Mouse (Mus musculus): Measurements from ENCODE around the gene Purb. TPM values are rescaled to one million over a fixed set of nuclear protein-coding genes. Genes with fewer than 3 reads are reported as not detected.
A peak's percentile ranks its signal among the peaks of the same experiment; 100 is the strongest.

Purb gene
- polyA plus RNA-seq, 1 experiment from 2014 or later: 11.0 TPM

DNA sequence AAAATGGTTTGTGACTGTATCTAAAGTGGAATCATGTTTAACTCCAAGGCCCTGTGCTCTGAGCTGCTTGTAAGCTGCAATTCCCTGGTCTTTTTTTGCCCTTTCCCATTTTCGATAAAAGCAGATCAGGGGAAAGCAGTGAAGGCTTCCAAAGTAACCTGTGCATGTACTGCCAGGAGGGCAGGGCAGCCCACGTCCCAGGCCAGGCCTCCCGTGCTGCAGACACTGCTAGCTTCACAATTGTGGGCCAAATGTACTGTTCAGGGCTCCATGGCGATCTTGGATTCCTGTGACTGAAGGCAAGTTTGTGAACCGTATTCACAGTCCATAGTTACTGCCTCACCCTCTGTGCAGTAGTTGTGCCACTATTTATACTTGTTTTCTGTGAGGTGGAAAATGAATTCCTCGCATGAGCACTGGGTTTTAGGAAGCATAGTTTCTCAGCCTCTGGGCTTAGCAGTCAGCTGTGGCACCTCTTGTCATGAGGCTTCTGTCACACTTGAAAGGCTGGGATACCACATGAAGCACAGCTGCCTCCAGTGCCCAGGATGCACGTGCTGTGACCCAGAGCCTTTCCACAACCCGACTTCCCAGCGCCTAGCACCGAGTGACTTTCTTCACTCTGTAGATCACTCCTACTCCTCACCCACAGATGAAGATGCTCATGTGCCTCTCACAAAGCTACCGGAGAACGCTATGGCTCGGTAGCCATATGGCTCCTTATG, 5.1 kb upstream of the Purb start:
- Histone ChIP-seq H3K27ac (replicated peaks) (no peak overlapping the region), H3K9ac (no peak overlapping the region), H3K4me2 (no peak overlapping the region), H3K9me3 (no peaks in the 10 kb centered on the region), H3K4me1 (replicated peaks) (no peaks in the 10 kb centered on the region), H3K4me3 (no peak overlapping the region), H3K27me3 (no peaks in the 10 kb centered on the region), H3K36me3 (no peaks in the 10 kb centered on the region)
- ATAC-seq (ENCODE audit: low FRiP score, low read depth): no peak
- WGBS: 80% methylated on average over 13 of the region's 13 CpGs

DNA sequence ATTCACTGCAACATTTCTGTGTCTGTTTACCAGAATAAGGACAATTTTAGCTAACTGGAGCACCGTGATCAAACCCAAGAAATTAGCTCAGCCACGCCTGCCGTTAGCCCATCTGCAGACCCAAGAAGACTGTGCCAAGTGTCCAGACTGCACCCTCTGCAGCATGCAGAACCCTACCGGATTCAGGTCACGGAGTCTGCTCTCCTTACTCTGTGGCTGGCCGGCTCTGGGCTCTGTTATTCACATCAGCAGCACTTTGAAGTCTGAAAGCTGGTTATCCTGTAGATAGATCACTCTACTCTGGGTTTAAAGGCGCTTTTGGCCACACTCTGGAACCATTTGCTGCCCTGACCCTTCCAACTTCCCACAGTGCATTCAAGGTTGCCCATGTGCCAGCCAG, 4.5 kb upstream of the Purb start:
- H3K27me3 ChIP-seq: no peaks in the 10 kb centered on the region
- ATAC-seq (ENCODE audit: low FRiP score, low read depth): no peak
- no peak overlapping the region for H3K4me3 ChIP-seq
- 73% methylated on average over 7 of the region's 7 CpGs for WGBS
- no peak overlapping the region for H3K9ac ChIP-seq
- H3K9me3 ChIP-seq: no peaks in the 10 kb centered on the region
- no peak overlapping the region for H3K4me2 ChIP-seq
- H3K4me1 ChIP-seq (replicated peaks): no peaks in the 10 kb centered on the region
- no peak overlapping the region for H3K27ac ChIP-seq (replicated peaks)
- no peaks in the 10 kb centered on the region for H3K36me3 ChIP-seq

DNA sequence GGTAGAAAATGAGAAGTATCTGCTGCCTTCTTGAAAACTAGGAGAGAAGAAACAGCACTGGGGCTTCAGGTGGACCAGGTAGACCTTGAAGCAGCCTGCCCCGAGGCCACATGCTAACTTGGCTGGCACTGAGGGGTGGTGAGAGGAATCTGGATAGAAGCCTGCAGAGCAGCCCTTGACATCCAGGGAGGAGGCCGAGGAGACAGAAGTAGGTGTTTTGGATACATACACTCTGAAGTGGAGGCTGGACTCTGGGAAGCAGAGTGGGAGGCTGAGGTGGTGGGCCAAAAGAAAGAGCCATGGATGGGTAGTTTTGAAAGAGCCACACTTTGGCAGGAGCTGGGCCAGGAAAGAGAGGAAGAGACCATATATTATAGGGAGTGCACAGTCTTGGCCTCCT, 3.5 kb upstream of the Purb start:
- H3K36me3 ChIP-seq: no peaks in the 10 kb centered on the region
- H3K9ac ChIP-seq: no peak overlapping the region
- H3K9me3 ChIP-seq: no peaks in the 10 kb centered on the region
- H3K4me3 ChIP-seq: no peak overlapping the region
- H3K27ac ChIP-seq (replicated peaks): no peak overlapping the region
- WGBS: 81% methylated on average over 2 of the region's 2 CpGs
- H3K4me2 ChIP-seq: no peak overlapping the region
- no peak for ATAC-seq (ENCODE audit: low FRiP score, low read depth)
- no peaks in the 10 kb centered on the region for H3K27me3 ChIP-seq
- H3K4me1 ChIP-seq (replicated peaks): peaks cover 3% of the 10 kb centered on the region

DNA sequence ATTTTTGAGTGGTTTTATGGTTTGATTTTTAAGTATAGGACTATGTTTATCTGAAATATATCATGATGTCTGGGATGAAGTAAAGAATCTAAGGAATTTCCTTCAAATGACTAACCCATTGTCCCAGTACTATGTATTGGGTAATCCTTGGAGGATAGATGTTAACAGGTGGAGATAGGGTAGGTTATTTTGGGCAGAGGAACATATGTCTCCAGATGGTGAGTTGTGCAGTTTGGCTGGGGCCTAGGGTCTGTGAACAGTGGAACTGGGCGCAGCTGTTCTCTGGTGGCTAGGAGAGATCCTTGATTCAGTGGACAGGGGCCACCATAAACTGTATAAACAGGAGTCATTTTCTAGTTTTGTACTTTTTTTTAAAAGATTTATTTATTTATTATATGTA, 1.6 kb upstream of the Purb start:
- no peak overlapping the region for H3K4me2 ChIP-seq
- no peak for ATAC-seq (ENCODE audit: low FRiP score, low read depth)
- 100% methylated on average over 1 of the region's 1 CpGs for WGBS
- H3K9me3 ChIP-seq: no peaks in the 10 kb centered on the region
- H3K4me3 ChIP-seq: no peak overlapping the region
- no peak overlapping the region for H3K9ac ChIP-seq
- peaks cover 19% of the 10 kb centered on the region for H3K4me1 ChIP-seq (replicated peaks)
- no peak overlapping the region for H3K27ac ChIP-seq (replicated peaks)
- H3K36me3 ChIP-seq: no peaks in the 10 kb centered on the region
- no peaks in the 10 kb centered on the region for H3K27me3 ChIP-seq

DNA sequence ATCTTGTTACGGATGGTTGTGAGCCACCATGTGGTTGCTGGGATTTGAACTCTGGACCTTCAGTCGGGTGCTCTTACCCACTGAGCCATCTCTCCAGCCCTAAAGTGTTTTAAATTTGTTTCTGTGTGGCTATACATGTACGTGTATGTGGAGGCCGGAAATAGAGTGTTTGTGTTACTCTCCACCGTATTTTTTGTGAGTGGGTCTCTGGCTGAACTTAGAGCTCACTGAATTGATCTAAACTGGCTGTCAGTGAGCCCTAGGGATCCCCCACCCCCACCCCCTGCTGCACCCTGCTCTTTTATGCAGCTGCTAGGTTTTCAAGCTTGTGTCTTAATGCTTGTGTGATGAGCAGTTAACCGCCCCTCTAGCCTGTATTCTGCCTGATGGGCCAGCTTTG, 1.2 kb upstream of the Purb start:
- Histone ChIP-seq H3K9me3 (no peaks in the 10 kb centered on the region), H3K9ac (no peak overlapping the region), H3K27me3 (no peaks in the 10 kb centered on the region), H3K4me3 (no peak overlapping the region), H3K4me1 (replicated peaks) (peaks cover 23% of the 10 kb centered on the region), H3K4me2 (no peak overlapping the region), H3K27ac (replicated peaks) (no peak overlapping the region), H3K36me3 (no peaks in the 10 kb centered on the region)
- 74% methylated on average over 6 of the region's 6 CpGs for WGBS
- no peak for ATAC-seq (ENCODE audit: low FRiP score, low read depth)

DNA sequence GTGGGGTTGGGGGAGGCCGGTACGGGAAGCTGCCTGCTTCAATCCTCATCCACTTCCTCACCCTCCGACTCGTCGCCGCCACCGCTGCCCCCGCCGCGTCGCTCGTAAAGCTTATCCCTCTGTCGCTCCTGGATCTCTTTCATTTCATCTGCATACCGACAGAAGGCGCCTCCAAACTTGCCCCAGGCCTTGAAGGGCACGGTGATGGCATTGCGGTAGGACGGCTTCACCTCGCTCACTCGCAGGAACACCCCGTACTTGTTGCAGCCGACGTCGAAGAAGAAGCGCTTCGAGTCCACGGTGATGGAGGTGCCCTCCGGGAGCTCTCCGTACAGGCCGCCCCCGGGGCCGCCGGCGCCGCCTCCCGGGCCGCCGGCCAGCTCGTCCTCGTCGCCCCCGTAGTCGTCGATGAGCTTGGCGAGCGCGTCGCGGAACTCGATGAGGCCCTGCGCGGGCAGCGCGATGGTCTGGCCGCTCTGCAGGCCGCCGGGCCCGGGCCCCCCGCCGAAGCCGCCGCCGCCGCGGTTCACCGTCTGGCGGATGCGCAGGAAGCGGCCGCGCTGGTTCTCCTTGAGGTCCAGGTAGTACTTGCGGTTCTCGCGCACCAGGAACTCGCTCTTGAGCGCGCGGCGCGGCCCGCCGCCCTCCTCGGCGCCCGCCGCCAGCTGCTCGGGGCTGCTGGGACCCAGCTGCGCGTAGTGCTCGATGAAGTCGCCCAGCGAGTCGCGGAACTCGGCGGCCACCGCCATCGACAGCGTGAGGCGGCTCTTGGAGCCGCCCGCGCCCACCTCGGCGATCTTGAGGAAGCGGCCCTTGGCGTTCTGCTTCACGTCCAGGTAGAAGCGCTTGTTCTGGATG, 614 bp downstream of the Purb start:
- H3K27me3 ChIP-seq: no peaks in the 10 kb centered on the region
- no peaks in the 10 kb centered on the region for H3K36me3 ChIP-seq
- WGBS: under 1% methylated on average over 105 of the region's 109 CpGs
- peak overlapping the region; percentile 94 for H3K27ac ChIP-seq (replicated peaks)
- H3K4me1 ChIP-seq (replicated peaks): peaks cover 40% of the 10 kb centered on the region
- peak overlapping the region; percentile 98 for H3K4me3 ChIP-seq
- peak overlapping the region; percentile 95 for H3K4me2 ChIP-seq
- H3K9ac ChIP-seq: peak overlapping the region; percentile 97
- peak; percentile 28 for ATAC-seq (ENCODE audit: low FRiP score, low read depth)
- H3K9me3 ChIP-seq: no peaks in the 10 kb centered on the region

DNA sequence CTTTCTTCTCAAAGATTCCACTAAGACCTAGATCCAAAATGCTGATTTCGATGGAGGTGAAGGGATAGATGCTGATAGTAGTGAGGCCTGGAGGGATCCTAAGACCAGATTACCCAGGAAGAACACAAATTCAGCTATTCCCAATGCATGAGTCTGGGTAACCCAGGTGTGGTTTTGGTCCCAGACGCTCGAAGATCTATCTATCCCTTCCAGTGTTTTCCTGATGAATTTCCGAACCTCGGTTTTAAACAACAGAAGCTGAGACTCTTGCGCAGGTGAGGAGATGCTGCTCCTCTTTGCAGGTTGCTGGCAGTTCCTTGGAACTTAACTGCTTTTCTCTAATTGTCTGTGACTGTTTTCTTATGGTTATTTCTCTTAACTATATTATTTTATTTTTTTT, 1.3 kb downstream of the Purb start:
- no peaks in the 10 kb centered on the region for H3K36me3 ChIP-seq
- peak overlapping the region; percentile 98 for H3K4me3 ChIP-seq
- WGBS: 37% methylated on average over 6 of the region's 6 CpGs
- no peaks in the 10 kb centered on the region for H3K9me3 ChIP-seq
- peaks cover 44% of the 10 kb centered on the region for H3K4me1 ChIP-seq (replicated peaks)
- ATAC-seq (ENCODE audit: low FRiP score, low read depth): no peak
- H3K27me3 ChIP-seq: no peaks in the 10 kb centered on the region
- peak overlapping the region; percentile 94 for H3K27ac ChIP-seq (replicated peaks)
- H3K9ac ChIP-seq: peak overlapping the region; percentile 97
- H3K4me2 ChIP-seq: peak overlapping the region; percentile 95

DNA sequence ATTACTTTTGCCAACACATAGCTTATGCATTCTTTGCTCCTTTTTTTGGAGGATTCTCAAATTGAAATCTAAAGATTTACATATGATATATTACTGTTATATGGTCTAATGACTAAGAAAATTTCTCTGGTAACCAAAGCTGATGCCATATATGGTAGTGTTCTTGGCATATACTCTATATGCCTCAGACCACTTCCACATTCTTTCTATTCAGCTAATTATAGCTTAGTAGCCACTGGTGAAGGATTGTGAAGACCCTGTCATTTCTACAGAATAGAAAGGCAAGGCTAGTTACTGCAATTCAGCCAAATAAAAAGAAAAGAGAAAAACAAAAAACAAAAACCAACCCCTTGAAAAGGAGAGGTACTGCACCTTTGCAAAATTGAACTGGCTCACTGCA, 3.6 kb downstream of the Purb start:
- Histone ChIP-seq H3K9ac (peak overlapping the region; percentile 43), H3K4me2 (peak overlapping the region; percentile 95), H3K9me3 (no peaks in the 10 kb centered on the region), H3K4me3 (peak overlapping the region; percentile 42), H3K27me3 (no peaks in the 10 kb centered on the region), H3K27ac (replicated peaks) (0 out of 2 replicates have a peak overlapping the region, but pooled peaks have one; percentile 42), H3K4me1 (replicated peaks) (peaks cover 64% of the 10 kb centered on the region), H3K36me3 (peaks cover 4% of the 10 kb centered on the region; the same call in 1 of the 2 replicates)
- ATAC-seq (ENCODE audit: low FRiP score, low read depth): no peak

DNA sequence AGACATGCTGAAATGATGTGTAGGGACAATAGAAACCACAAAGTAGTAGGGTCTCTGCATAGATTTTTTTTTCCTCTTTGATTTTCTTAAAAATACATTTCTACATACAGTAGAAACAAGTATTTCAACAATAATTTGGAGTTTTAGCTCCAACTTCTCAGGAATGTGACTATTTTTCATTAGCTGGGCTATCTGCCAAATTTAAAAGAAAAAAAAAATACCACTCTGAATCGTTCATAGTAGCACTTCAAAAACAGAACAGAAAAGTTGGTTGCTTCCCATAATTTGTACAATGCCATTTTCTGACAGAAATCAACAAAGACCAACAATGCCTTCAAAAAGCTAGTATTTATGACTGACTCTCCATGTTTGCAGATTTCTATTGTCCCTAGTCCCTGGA, 4.2 kb downstream of the Purb start:
- Histone ChIP-seq H3K4me3 (peak overlapping the region; percentile 42), H3K4me1 (replicated peaks) (peaks cover 64% of the 10 kb centered on the region)
- 7% methylated on average over 1 of the region's 1 CpGs for WGBS

DNA sequence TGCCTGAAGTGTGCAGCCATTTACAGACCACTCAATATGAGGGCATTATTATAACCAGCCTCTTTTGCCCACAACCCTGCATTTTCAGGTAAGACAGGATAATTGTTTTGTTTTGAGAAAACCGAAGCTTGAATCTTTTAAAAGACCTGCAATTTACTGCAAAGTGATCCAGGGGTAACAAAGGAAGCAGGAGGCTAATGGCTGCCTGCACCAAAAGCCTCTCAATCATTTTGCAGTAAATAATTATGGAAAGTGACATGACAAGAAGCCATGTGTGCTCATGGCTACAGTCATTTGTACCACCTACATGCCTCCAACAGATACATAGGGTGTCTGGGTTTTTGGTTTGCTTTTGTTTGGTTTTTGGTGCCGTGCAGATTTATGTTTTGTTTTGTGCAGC, 4.7 kb downstream of the Purb start:
- Histone ChIP-seq H3K36me3 (peaks cover 10% of the 10 kb centered on the region), H3K27me3 (no peaks in the 10 kb centered on the region), H3K4me1 (replicated peaks) (peaks cover 64% of the 10 kb centered on the region), H3K27ac (replicated peaks) (no peak overlapping the region), H3K9me3 (no peaks in the 10 kb centered on the region), H3K4me2 (peak overlapping the region; percentile 95), H3K4me3 (peak overlapping the region; percentile 42), H3K9ac (peak overlapping the region; percentile 30; the same call in 1 of the 2 replicates)
- ATAC-seq (ENCODE audit: low FRiP score, low read depth): no peak
- 39% methylated on average over 2 of the region's 2 CpGs for WGBS

More for the DNA sequence above, 4.2 kb downstream of the Purb start:
- H3K4me2 ChIP-seq: peak overlapping the region; percentile 95
- peaks cover 6% of the 10 kb centered on the region for H3K36me3 ChIP-seq
- H3K9me3 ChIP-seq: no peaks in the 10 kb centered on the region
- peak overlapping the region; percentile 53 for H3K27ac ChIP-seq (replicated peaks)
- H3K9ac ChIP-seq: peak overlapping the region; percentile 43
- no peak for ATAC-seq (ENCODE audit: low FRiP score, low read depth)
- no peaks in the 10 kb centered on the region for H3K27me3 ChIP-seq

DNA sequence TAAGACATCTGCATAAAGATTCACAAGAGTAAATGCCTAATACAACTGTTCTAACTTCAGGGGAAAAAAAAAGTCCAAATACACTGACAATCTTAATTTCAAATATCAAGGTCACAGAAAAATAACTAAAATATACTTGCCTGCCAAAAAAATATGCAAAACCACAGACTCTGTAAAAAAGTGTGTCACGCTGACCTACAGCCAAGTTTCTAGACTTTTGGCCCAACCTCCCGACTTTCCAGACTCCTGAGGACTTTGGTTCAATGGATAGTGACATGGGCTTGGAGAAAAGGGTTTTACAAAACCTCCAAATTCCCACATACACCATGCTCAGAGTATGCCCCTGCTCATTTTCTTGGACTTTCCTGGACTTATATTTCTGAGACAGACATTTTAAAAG, 7.2 kb downstream of the Purb start:
- H3K4me2 ChIP-seq: 0 out of 2 replicates have a peak overlapping the region, but pooled peaks have one; percentile 11
- no peak for ATAC-seq (ENCODE audit: low FRiP score, low read depth)
- WGBS: 69% methylated on average over 2 of the region's 2 CpGs

DNA sequence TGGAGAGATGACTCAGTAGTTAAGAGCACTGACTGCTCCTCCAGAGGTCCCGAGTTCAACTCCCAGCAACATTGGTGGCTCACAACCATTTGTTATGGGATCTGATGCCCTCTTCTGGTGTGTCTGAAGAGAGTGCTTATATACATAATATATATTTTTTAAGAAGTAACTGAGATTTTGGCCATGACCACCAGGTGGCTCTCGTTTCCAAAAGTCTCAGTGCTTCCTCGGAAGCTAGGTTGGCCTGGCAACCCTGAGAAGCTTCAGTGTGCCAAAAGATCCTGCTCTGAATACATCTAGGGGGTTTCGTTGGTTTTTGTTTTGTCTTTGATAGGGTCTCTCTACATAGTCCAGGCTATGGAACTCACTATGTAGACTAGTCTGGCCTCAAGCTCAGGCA, 10.6 kb downstream of the Purb start:
- H3K9me3 ChIP-seq: no peaks in the 10 kb centered on the region
- H3K4me1 ChIP-seq (replicated peaks): peaks cover 24% of the 10 kb centered on the region
- no peaks in the 10 kb centered on the region for H3K27me3 ChIP-seq
- ATAC-seq (ENCODE audit: low FRiP score, low read depth): peak; percentile 65
- WGBS: 25% methylated on average over 4 of the region's 4 CpGs
- no peak overlapping the region for H3K27ac ChIP-seq (replicated peaks)
- H3K9ac ChIP-seq: no peak overlapping the region
- no peak overlapping the region for H3K4me3 ChIP-seq
- H3K36me3 ChIP-seq: peaks cover 15% of the 10 kb centered on the region
- no peak overlapping the region for H3K4me2 ChIP-seq

More for the DNA sequence above, 7.2 kb downstream of the Purb start:
- H3K9me3 ChIP-seq: no peaks in the 10 kb centered on the region
- H3K9ac ChIP-seq: no peak overlapping the region
- H3K4me3 ChIP-seq: no peak overlapping the region
- no peaks in the 10 kb centered on the region for H3K27me3 ChIP-seq
- no peak overlapping the region for H3K27ac ChIP-seq (replicated peaks)
- peaks cover 15% of the 10 kb centered on the region for H3K36me3 ChIP-seq
- H3K4me1 ChIP-seq (replicated peaks): peaks cover 54% of the 10 kb centered on the region

Measured in hindbrain, embryonic 15.5 days (tissue).